Mouse (Mus musculus) liver, embryonic 14.5 days (tissue): Measurements from ENCODE around the gene Zfp704. TPM values are rescaled to one million over a fixed set of nuclear protein-coding genes. Genes with fewer than 3 reads are reported as not detected.
"Not testable (repeated sequence)": the region's sequence is repeated elsewhere in the genome, so short reads cannot be mapped to it uniquely, and the experiment has no call there.

ENCODE experiments used
- ATAC-seq: fragments of 200-750 bp; cut with Nextera tagmentation; 2 replicates; pipeline ENCODE4 v1.8.0; 2017; ENCODE audit warnings: moderate number of reproducible peaks, mild to moderate bottlenecking, moderate library complexity; ENCODE audit not compliant: insufficient read depth
- DNase-seq, 3 experiments: peaks; one replicate each; pipeline ENCODE4 v3.0.0-alpha.2; 2012 to 2013; ENCODE audit warnings: low read depth in 3 of 3, low spot score in 3 of 3
- H3K27ac ChIP-seq: fragments of 300-500 bp; sonication (generic); 2 replicates; pipeline ENCODE4 v1.5.1; 2014; ENCODE audit warnings: moderate library complexity, mild to moderate bottlenecking, control low read depth, inconsistent platforms
- H3K27me3 ChIP-seq: fragments of 300-500 bp; sonication (generic); 2 replicates; pipeline ENCODE4 v1.6.1; 2014; ENCODE audit warnings: mild to moderate bottlenecking, low read length, moderate library complexity; ENCODE audit not compliant: control insufficient read depth, insufficient read depth
- H3K36me3 ChIP-seq: fragments of 300-500 bp; sonication (generic); replicated peaks from 2 replicates; pipeline ENCODE4 v1.6.1; 2014; ENCODE audit warnings: low read depth; ENCODE audit not compliant: control insufficient read depth, insufficient read depth
- H3K4me1 ChIP-seq, 2 experiments: fragments of 200-500 bp in 1 of 2; fragments of 300-500 bp in 1 of 2; sonication (generic) in 1 of 2; replicated peaks; 2 replicates each; pipeline ENCODE4 v1.6.1; 2012 to 2014; ENCODE audit warnings: antibody characterized with exemption in 1 of 2, inconsistent platforms in 1 of 2, low read length in 1 of 2; ENCODE audit not compliant: control insufficient read depth in 2 of 2, insufficient read depth in 2 of 2
- H3K4me2 ChIP-seq: fragments of 300-500 bp; sonication (generic); 2 replicates; pipeline ENCODE4 v1.6.1; 2014; ENCODE audit warnings: low read depth, mild to moderate bottlenecking, control low read depth, moderate library complexity
- H3K4me3 ChIP-seq, 2 experiments: fragments of 200-500 bp in 1 of 2; fragments of 300-500 bp in 1 of 2; sonication (generic) in 1 of 2; 2 replicates each; pipeline ENCODE4 v1.5.1; 2012 to 2014; ENCODE audit warnings: low read depth in 2 of 2, low read length in 2 of 2, mild to moderate bottlenecking in 2 of 2, control low read depth in 1 of 2, inconsistent platforms in 1 of 2, moderate library complexity in 1 of 2; ENCODE audit not compliant: insufficient read depth in 1 of 2
- H3K9ac ChIP-seq: fragments of 300-500 bp; sonication (generic); replicated peaks from 2 replicates; pipeline ENCODE4 v1.6.1; 2014; ENCODE audit warnings: mild to moderate bottlenecking, control low read depth, moderate library complexity
- H3K9me3 ChIP-seq: fragments of 300-500 bp; sonication (generic); 2 replicates; pipeline ENCODE4 v1.6.1; 2016; ENCODE audit warnings: low read length, mixed read lengths; ENCODE audit not compliant: control insufficient read depth
- CTCF ChIP-seq: IDR thresholded peaks from 2 replicates; pipeline ENCODE4 v1.5.1; 2016; ENCODE audit warnings: antibody characterized with exemption, low read depth, control low read depth
- EP300 ChIP-seq: IDR thresholded peaks from 2 replicates; pipeline ENCODE4 v1.6.1; 2016; ENCODE audit warnings: antibody characterized with exemption, low read depth
- WGBS: fragments of 180-500 bp; shearing (Covaris S2); extraction: QIAGEN DNeasy Blood & Tissue Kit; methylation state at CpG from one replicate; pipeline ENCODE4 v1.1.7; 2014; ENCODE audit not compliant: insufficient replicate concordance; 5-methylcytosine and 5-hydroxymethylcytosine counted together
- polyA plus RNA-seq, 2 experiments: library from polyadenylated mRNA; depleted of rRNA in 1 of 2; stranded (reverse) in 1 of 2; unstranded in 1 of 2; fragments of >200 nt; fragmentation: Nextera tagmentation in 1 of 2; extraction: Ambion mirVana in 1 of 2; gene quantifications; 2 replicates each; pipeline versions ENCODE4 v1.2.1 to v1.2.3; 2012 to 2014

Zfp704 gene
- polyA plus RNA-seq, 2 experiments, result 0.94 to 1.1 TPM

DNA sequence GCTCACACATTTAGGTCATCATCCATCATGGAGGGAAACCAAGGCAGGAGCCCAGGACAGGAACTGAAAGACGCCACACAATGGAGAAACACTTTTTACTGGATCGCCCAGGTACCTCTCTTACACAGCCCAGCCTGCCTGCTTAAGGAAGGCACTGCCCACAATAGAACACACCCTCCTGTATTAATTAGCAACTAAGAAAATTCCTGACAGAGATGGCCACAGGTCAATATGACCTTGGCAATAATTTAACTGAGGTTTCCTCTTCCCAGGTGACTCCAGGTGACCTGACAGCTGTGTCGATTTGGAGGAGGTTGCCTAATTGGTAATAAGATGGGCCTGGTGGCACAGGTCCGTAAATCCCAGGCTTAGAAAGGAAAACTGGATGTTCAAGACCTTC lies 33.0 kb downstream of the Zfp704 start:
- TF ChIP-seq CTCF, result no peak
- TF ChIP-seq EP300, result no peak
- no peak for DNase-seq
- no peaks in the 10 kb centered on the region for H3K9me3 ChIP-seq
- no peak overlapping the region for H3K27ac ChIP-seq
- no peaks in the 10 kb centered on the region for H3K36me3 ChIP-seq
- H3K4me1 ChIP-seq, result peaks cover 42 to 62% of the 10 kb centered on the region in 2 experiments
- no peak overlapping the region for H3K4me3 ChIP-seq
- no peak for ATAC-seq
- no peaks in the 10 kb centered on the region for H3K27me3 ChIP-seq
- H3K9ac ChIP-seq, result no peak overlapping the region
- 80% methylated on average over 4 of the region's 4 CpGs for WGBS
- no peak overlapping the region for H3K4me2 ChIP-seq

GRCm38 (mm10) chr3:9574305-9574704 lies 35.6 kb downstream of the Zfp704 start:
- no peaks in the 10 kb centered on the region for H3K36me3 ChIP-seq
- H3K27ac ChIP-seq, result peak overlapping the region; percentile 47
- peak overlapping the region; percentile 31 for H3K9ac ChIP-seq
- TF ChIP-seq EP300 (no peak), CTCF (no peak)
- H3K9me3 ChIP-seq, result no peaks in the 10 kb centered on the region
- WGBS, result 46% methylated on average over 8 of the region's 8 CpGs
- no peak for DNase-seq
- ATAC-seq, result peak; percentile 33; the same call in 1 of the 2 replicates
- no peaks in the 10 kb centered on the region for H3K27me3 ChIP-seq
- peaks cover 19 to 44% of the 10 kb centered on the region in 2 experiments for H3K4me1 ChIP-seq
- no peak overlapping the region for H3K4me3 ChIP-seq
- peak overlapping the region; percentile 40 for H3K4me2 ChIP-seq

GRCm38 (mm10) chr3:9573581-9573980 lies 36.3 kb downstream of the Zfp704 start:
- Histone ChIP-seq H3K4me2 (no peak overlapping the region; the same call in 1 of the 2 replicates), H3K27ac (peak overlapping the region; percentile 46; the same call in 1 of the 2 replicates), H3K4me1 (peaks cover 15 to 39% of the 10 kb centered on the region in 2 experiments), H3K9me3 (no peaks in the 10 kb centered on the region), H3K27me3 (no peaks in the 10 kb centered on the region), H3K9ac (no peak overlapping the region), H3K36me3 (no peaks in the 10 kb centered on the region), H3K4me3 (no peak overlapping the region)
- DNase-seq (peak; percentile 40 to 53 (median 53)), ATAC-seq (peak; percentile 69)
- WGBS, result 20% methylated on average over 6 of the region's 6 CpGs
- TF ChIP-seq EP300, result no peak; the same call in 1 of the 2 replicates
- no peak for TF ChIP-seq CTCF

- no peaks in the 10 kb centered on the region for H3K9me3 ChIP-seq
- no peak overlapping the region for H3K4me2 ChIP-seq
- 55% methylated on average over 8 of the region's 8 CpGs for WGBS
- ATAC-seq, result no peak
- H3K27me3 ChIP-seq, result no peaks in the 10 kb centered on the region
- no peaks in the 10 kb centered on the region for H3K36me3 ChIP-seq
- H3K4me1 ChIP-seq, result peaks cover 12 to 37% of the 10 kb centered on the region in 2 experiments
- no peak overlapping the region for H3K4me3 ChIP-seq
- H3K9ac ChIP-seq, result no peak overlapping the region
- DNase-seq, result no peak
- no peak overlapping the region; the same call in 1 of the 2 replicates for H3K27ac ChIP-seq
- TF ChIP-seq EP300 (no peak), CTCF (no peak)
Observed at GRCm38 (mm10) chr3:9572261-9572660, 37.6 kb downstream of the Zfp704 start.

- ATAC-seq, result no peak
- H3K4me3 ChIP-seq, result no peak overlapping the region
- peaks cover 12 to 37% of the 10 kb centered on the region in 2 experiments for H3K4me1 ChIP-seq
- H3K27me3 ChIP-seq, result no peaks in the 10 kb centered on the region
- H3K9me3 ChIP-seq, result no peaks in the 10 kb centered on the region
- TF ChIP-seq EP300, result no peak
- TF ChIP-seq CTCF, result no peak
- H3K36me3 ChIP-seq, result no peaks in the 10 kb centered on the region
- H3K4me2 ChIP-seq, result no peak overlapping the region
- DNase-seq, result no peak
- H3K27ac ChIP-seq, result no peak overlapping the region
- WGBS, result 26% methylated on average over 4 of the region's 4 CpGs
- no peak overlapping the region for H3K9ac ChIP-seq
Observed at GRCm38 (mm10) chr3:9570782-9571181, 39.1 kb downstream of the Zfp704 start.

DNA sequence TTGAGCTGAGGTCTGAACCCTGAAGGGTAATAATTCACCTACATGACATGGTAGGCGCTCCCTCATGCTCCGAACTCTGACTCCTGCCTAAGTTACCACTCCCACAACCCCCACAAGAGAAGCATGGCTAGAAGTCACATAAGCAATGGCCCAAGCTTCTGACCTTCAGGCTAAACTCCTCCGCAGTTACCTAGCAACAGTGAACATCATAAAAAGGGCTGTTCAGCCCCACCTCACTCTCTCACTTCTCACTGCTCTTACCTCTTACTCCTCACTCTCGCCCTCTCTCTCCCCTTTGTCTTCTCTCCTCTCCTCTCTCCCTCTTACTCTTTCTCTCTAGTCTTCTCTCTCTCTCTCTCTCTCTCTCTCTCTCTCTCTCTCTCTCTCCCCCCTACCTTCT lies 40.2 kb downstream of the Zfp704 start:
- H3K4me3 ChIP-seq, ATAC-seq, H3K9ac ChIP-seq, H3K27me3 ChIP-seq, H3K27ac ChIP-seq, H3K36me3 ChIP-seq, H3K9me3 ChIP-seq, H3K4me2 ChIP-seq, DNase-seq: not testable (repeated sequence)
- WGBS, result 92% methylated on average over 4 of the region's 4 CpGs
- H3K4me1 ChIP-seq, result peaks cover 12 to 31% of the 10 kb centered on the region in 2 experiments
